In genomic region chr5:120235571-120235970, GRCm38 (mm10) we compare ENCODE assay signal across 12 mouse cellular contexts.
A peak's percentile ranks its signal among the peaks of the same experiment; 100 is the strongest.
DNase-seq lines count a peak whose midpoint lies in the region; ATAC-seq lines count a peak whose summit lies in the region.
"Had no signal": no experiment of that assay in that cellular context is flagged by ENCODE, and none has a peak within 500 bp of the region (broad histone marks: within the 10 kb centered on the region; RNA-seq: fewer than 3 reads in every experiment).

No protein-coding gene starts in this region.

- WGBS in embryonic facial prominence, embryonic 14.5 days: 59% methylated on average over 11 of the region's 11 CpGs
- 71% methylated on average over 11 of the region's 11 CpGs for WGBS in embryonic facial prominence, embryonic 10.5 days
- 35% methylated on average over 11 of the region's 11 CpGs for WGBS in hindbrain, embryonic 16.5 days
- WGBS in midbrain, embryonic 15.5 days: 44% methylated on average over 11 of the region's 11 CpGs

- no peaks in the 10 kb centered on the region for H3K4me1 ChIP-seq in embryonic facial prominence, embryonic 14.5 days (ENCODE audit: control insufficient read depth, insufficient read depth, low read length)
- peaks cover 21% of the 10 kb centered on the region for H3K4me1 ChIP-seq in embryonic facial prominence, embryonic 10.5 days
- H3K4me1 ChIP-seq in hindbrain, embryonic 16.5 days (ENCODE audit: control insufficient read depth, insufficient read depth, low read depth, low read length): peaks cover 23% of the 10 kb centered on the region
- peaks cover 30% of the 10 kb centered on the region for H3K4me1 ChIP-seq in midbrain, embryonic 15.5 days

- no peaks in the 10 kb centered on the region for H3K36me3 ChIP-seq in embryonic facial prominence, embryonic 14.5 days (ENCODE audit: control insufficient read depth, insufficient read depth, low read length)
- H3K36me3 ChIP-seq in embryonic facial prominence, embryonic 10.5 days (replicated peaks): no peaks in the 10 kb centered on the region
- H3K36me3 ChIP-seq in hindbrain, embryonic 16.5 days (ENCODE audit: control insufficient read depth, insufficient read depth, low read length): no peaks in the 10 kb centered on the region
- H3K36me3 ChIP-seq in midbrain, embryonic 15.5 days (replicated peaks): no peaks in the 10 kb centered on the region
- H3K36me3 ChIP-seq: heart, embryonic 12.5 days; liver, embryonic 12.5 days had no signal

- no peaks in the 10 kb centered on the region; the same call in 1 of the 2 replicates for H3K27me3 ChIP-seq in embryonic facial prominence, embryonic 14.5 days (replicated peaks; ENCODE audit: control insufficient read depth, insufficient read depth, low read length)
- peaks cover 72% of the 10 kb centered on the region for H3K27me3 ChIP-seq in embryonic facial prominence, embryonic 10.5 days (replicated peaks; ENCODE audit: low read depth, poor library complexity, severe bottlenecking)
- no peaks in the 10 kb centered on the region; the same call in 1 of the 2 replicates for H3K27me3 ChIP-seq in hindbrain, embryonic 16.5 days (replicated peaks; ENCODE audit: control insufficient read depth, insufficient read depth, low read length)
- peaks cover 6% of the 10 kb centered on the region; the same call in 1 of the 2 replicates for H3K27me3 ChIP-seq in midbrain, embryonic 15.5 days (replicated peaks)

- ATAC-seq in embryonic facial prominence, embryonic 14.5 days (ENCODE audit: low read depth): no peak
- ATAC-seq in hindbrain, embryonic 16.5 days: peak; percentile 70
- ATAC-seq in midbrain, embryonic 15.5 days (replicated peaks): no peak
- ATAC-seq: liver, embryonic 12.5 days had no signal

- no peak overlapping the region for H3K9ac ChIP-seq in embryonic facial prominence, embryonic 14.5 days (ENCODE audit: low read depth, low read length)
- peak overlapping the region; percentile 19; the same call in 1 of the 2 replicates for H3K9ac ChIP-seq in hindbrain, embryonic 16.5 days (ENCODE audit: low read depth, low read length)
- H3K9ac ChIP-seq in midbrain, embryonic 15.5 days: no peak overlapping the region
- H3K9ac ChIP-seq: heart, embryonic 12.5 days; liver, embryonic 12.5 days had no signal

- no peak overlapping the region for H3K27ac ChIP-seq in embryonic facial prominence, embryonic 14.5 days (replicated peaks; ENCODE audit: low read depth, low read length)
- H3K27ac ChIP-seq in embryonic facial prominence, embryonic 10.5 days (replicated peaks): no peak overlapping the region
- peak overlapping the region; percentile 79 for H3K27ac ChIP-seq in hindbrain, embryonic 16.5 days (ENCODE audit: low read depth, low read length)
- H3K27ac ChIP-seq in midbrain, embryonic 15.5 days: peak overlapping the region; percentile 66
- H3K27ac ChIP-seq: liver, embryonic 12.5 days had no signal

- DNase-seq in embryonic facial prominence, embryonic 14.5 days (ENCODE audit: low spot score): peak; percentile 33
- no peak for DNase-seq in embryonic facial prominence, embryonic 10.5 days (ENCODE audit: low spot score)
- DNase-seq in MN1 (ENCODE audit: low spot score): peak; percentile 14
- no peak for DNase-seq in urinary bladder, postnatal 14 days (ENCODE audit: low spot score)
- DNase-seq in embryo, embryonic 10 days (ENCODE audit: low spot score): no peak
- no peak for DNase-seq in kidney, adult 18-20 months
- DNase-seq: kidney, postnatal 14 days had no signal

- H3K9me3 ChIP-seq in embryonic facial prominence, embryonic 14.5 days (ENCODE audit: control insufficient read depth, low read length): no peaks in the 10 kb centered on the region
- H3K9me3 ChIP-seq in embryonic facial prominence, embryonic 10.5 days: no peaks in the 10 kb centered on the region
- no peaks in the 10 kb centered on the region for H3K9me3 ChIP-seq in hindbrain, embryonic 16.5 days (ENCODE audit: control insufficient read depth, low read length)
- H3K9me3 ChIP-seq in midbrain, embryonic 15.5 days: no peaks in the 10 kb centered on the region
- H3K9me3 ChIP-seq: heart, embryonic 12.5 days; liver, embryonic 12.5 days had no signal

- H3K4me3 ChIP-seq in embryonic facial prominence, embryonic 14.5 days (ENCODE audit: low read depth, low read length): no peak overlapping the region
- no peak overlapping the region for H3K4me3 ChIP-seq in embryonic facial prominence, embryonic 10.5 days
- no peak overlapping the region for H3K4me3 ChIP-seq in hindbrain, embryonic 16.5 days (ENCODE audit: low read length)
- no peak overlapping the region for H3K4me3 ChIP-seq in midbrain, embryonic 15.5 days
- H3K4me3 ChIP-seq: erythroblast, embryonic 14.5 days; heart, embryonic 12.5 days; liver, embryonic 12.5 days had no signal

- no peak overlapping the region for H3K4me2 ChIP-seq in embryonic facial prominence, embryonic 14.5 days (ENCODE audit: low read depth, low read length)
- H3K4me2 ChIP-seq in hindbrain, embryonic 16.5 days (ENCODE audit: low read length): peak overlapping the region; percentile 19; the same call in 1 of the 2 replicates
- no peak overlapping the region for H3K4me2 ChIP-seq in midbrain, embryonic 15.5 days
- H3K4me2 ChIP-seq: heart, embryonic 12.5 days; liver, embryonic 12.5 days had no signal

Comparison
In these comparisons a context has a peak if more than half of its experiments do, and no peak if none do; other contexts are left out.
1. DNase-seq: peak in embryonic facial prominence, embryonic 14.5 days (single experiment) and MN1 (single experiment); none in embryonic facial prominence, embryonic 10.5 days (single experiment), urinary bladder, postnatal 14 days (single experiment), embryo, embryonic 10 days (single experiment) and kidney, adult 18-20 months (single experiment).
2. H3K27ac ChIP-seq: peak in hindbrain, embryonic 16.5 days (single experiment) and midbrain, embryonic 15.5 days (single experiment); none in embryonic facial prominence, embryonic 14.5 days (single experiment) and embryonic facial prominence, embryonic 10.5 days (single experiment).